9 mouse cellular contexts compared by ENCODE assay signal in genomic region chr15:99097840-99098492, GRCm38 (mm10). TPM values are rescaled to one million over a fixed set of nuclear protein-coding genes. Genes with fewer than 3 reads are reported as not detected.
DNase-seq lines count a peak whose midpoint lies in the region; ATAC-seq lines count a peak whose summit lies in the region.
"Had no signal": no experiment of that assay in that cellular context is flagged by ENCODE, and none has a peak within 500 bp of the region (broad histone marks: within the 10 kb centered on the region; RNA-seq: fewer than 3 reads in every experiment).

No protein-coding gene starts in this region.

- peak overlapping the region; percentile 76 for H3K4me2 ChIP-seq in hindbrain, embryonic 14.5 days (replicated peaks)
- H3K4me2 ChIP-seq in liver, embryonic 15.5 days, result peak overlapping the region; percentile 60
- peak overlapping the region; percentile 83 for H3K4me2 ChIP-seq in neural tube, embryonic 15.5 days

- H3K9me3 ChIP-seq in hindbrain, embryonic 14.5 days (ENCODE audit: control insufficient read depth, low read length), result no peaks in the 10 kb centered on the region
- no peaks in the 10 kb centered on the region for H3K9me3 ChIP-seq in liver, embryonic 15.5 days (replicated peaks)
- H3K9me3 ChIP-seq in neural tube, embryonic 15.5 days (replicated peaks), result no peaks in the 10 kb centered on the region

- peaks cover 6% of the 10 kb centered on the region for H3K4me1 ChIP-seq in brown adipose tissue, adult 24 weeks (ENCODE audit: control insufficient read depth, insufficient read depth, insufficient read length, low read length)
- H3K4me1 ChIP-seq in hindbrain, embryonic 14.5 days (replicated peaks; ENCODE audit: control insufficient read depth, insufficient read depth, low read length), result peaks cover 50% of the 10 kb centered on the region
- H3K4me1 ChIP-seq in liver, embryonic 15.5 days (replicated peaks), result peaks cover 34% of the 10 kb centered on the region
- H3K4me1 ChIP-seq in neural tube, embryonic 15.5 days, result peaks cover 53% of the 10 kb centered on the region

- under 1% methylated on average over 39 of the region's 39 CpGs for WGBS in hindbrain, embryonic 14.5 days
- 1% methylated on average over 39 of the region's 39 CpGs for WGBS in liver, embryonic 15.5 days (ENCODE audit: insufficient replicate concordance)
- WGBS in neural tube, embryonic 15.5 days, result under 1% methylated on average over 39 of the region's 39 CpGs

- H3K27me3 ChIP-seq in hindbrain, embryonic 14.5 days (ENCODE audit: control insufficient read depth, insufficient read depth, low read length), result peaks cover 74% of the 10 kb centered on the region
- peaks cover 88% of the 10 kb centered on the region for H3K27me3 ChIP-seq in liver, embryonic 15.5 days
- H3K27me3 ChIP-seq in neural tube, embryonic 15.5 days (replicated peaks), result peaks cover 70% of the 10 kb centered on the region

- H3K9ac ChIP-seq in hindbrain, embryonic 14.5 days, result 0 out of 2 replicates have a peak overlapping the region, but pooled peaks have one; percentile 49
- H3K9ac ChIP-seq in liver, embryonic 15.5 days, result no peak overlapping the region
- H3K9ac ChIP-seq in neural tube, embryonic 15.5 days (replicated peaks), result peak overlapping the region; percentile 14; the same call in 1 of the 2 replicates

- peak overlapping the region; percentile 49 for H3K4me3 ChIP-seq in brown adipose tissue, adult 24 weeks (ENCODE audit: insufficient read depth, low read depth, low read length)
- H3K4me3 ChIP-seq in hindbrain, embryonic 14.5 days (replicated peaks; ENCODE audit: low read length), result peak overlapping the region; percentile 37
- H3K4me3 ChIP-seq in liver, embryonic 15.5 days (replicated peaks), result peak overlapping the region; percentile 33
- peak overlapping the region; percentile 33 for H3K4me3 ChIP-seq in neural tube, embryonic 15.5 days (replicated peaks)

- no peak overlapping the region for H3K27ac ChIP-seq in brown adipose tissue, adult 24 weeks (replicated peaks; ENCODE audit: low read depth, low read length)
- no peak overlapping the region for H3K27ac ChIP-seq in hindbrain, embryonic 14.5 days
- H3K27ac ChIP-seq in liver, embryonic 15.5 days (replicated peaks), result no peak overlapping the region
- H3K27ac ChIP-seq in neural tube, embryonic 15.5 days (replicated peaks), result no peak overlapping the region

- intact Hi-C loops in left cerebral cortex, postnatal 14 days (cut with DNase I), result loop anchor here (5.0 kb wide), 1 partner anchor 46 kb away; no protein-coding TSS in a partner anchor

- peak; percentile 51 for DNase-seq in adrenal gland, postnatal 10 days
- no peak for DNase-seq in adrenal gland, postnatal 4 days (ENCODE audit: low spot score in 2 of 2)
- DNase-seq in hindbrain, embryonic 14.5 days (ENCODE audit: low spot score), result no peak
- no peak for DNase-seq in left cerebral cortex, postnatal 14 days (ENCODE audit: low spot score in 2 of 2)
- DNase-seq in natural killer cell, adult 2 months (ENCODE audit: low spot score in 2 of 2), result no peak

- no peaks in the 10 kb centered on the region for H3K36me3 ChIP-seq in hindbrain, embryonic 14.5 days (replicated peaks; ENCODE audit: control insufficient read depth, insufficient read depth)
- H3K36me3 ChIP-seq in liver, embryonic 15.5 days (replicated peaks), result no peaks in the 10 kb centered on the region
- H3K36me3 ChIP-seq in neural tube, embryonic 15.5 days, result no peaks in the 10 kb centered on the region

- no peak for ATAC-seq in hindbrain, embryonic 14.5 days (ENCODE audit: low FRiP score)
- no peak for ATAC-seq in liver, embryonic 15.5 days (ENCODE audit: insufficient read depth)
- no peak for ATAC-seq in neural tube, embryonic 15.5 days (ENCODE audit: low FRiP score)

RNA-seq across cellular contexts. Expression of gene Dnajc22, which starts 5.0 kb away (rescaled TPM):
- total RNA-seq in adrenal gland, postnatal 10 days (2021), result 10 to 100 TPM; 15.0 to 21.8 TPM
- total RNA-seq in adrenal gland, postnatal 4 days (2021), result 1 to 10 TPM; 3.7 to 6.4 TPM
- 6.8 and 9.6 TPM in 2 replicates for polyA plus RNA-seq in brown adipose tissue, adult 24 weeks (2012; ENCODE audit: insufficient read depth, insufficient read length, missing spikeins)
- 0.52 and 1.0 TPM in 2 replicates for polyA plus RNA-seq in hindbrain, embryonic 14.5 days (2014; fragmentation: Nextera tagmentation; extraction: Ambion mirVana)
- 18.1 and 21.5 TPM in 2 replicates for polyA plus RNA-seq in liver, embryonic 15.5 days (2015; fragmentation: Nextera tagmentation; extraction: Ambion mirVana)
- polyA plus RNA-seq in neural tube, embryonic 15.5 days (2015; fragmentation: Nextera tagmentation; extraction: Ambion mirVana), result 0.47 and 2.3 TPM in 2 replicates
- total RNA-seq in left cerebral cortex, postnatal 14 days (2021), result not detected

RNA-seq across cellular contexts. Expression of gene C1ql4, which starts 10.3 kb away (rescaled TPM):
- total RNA-seq in adrenal gland, postnatal 10 days (2021), result under 1 TPM in 1 of 2 experiments, not detected in 1; 0.18 TPM
- under 1 TPM in 1 of 2 experiments, not detected in 1; 0.20 TPM for total RNA-seq in adrenal gland, postnatal 4 days (2021)
- not detected in 2 replicates for polyA plus RNA-seq in brown adipose tissue, adult 24 weeks (2012; ENCODE audit: insufficient read depth, insufficient read length, missing spikeins)
- polyA plus RNA-seq in hindbrain, embryonic 14.5 days (2014; fragmentation: Nextera tagmentation; extraction: Ambion mirVana), result 4.7 and 6.6 TPM in 2 replicates
- not detected in 2 replicates for polyA plus RNA-seq in liver, embryonic 15.5 days (2015; fragmentation: Nextera tagmentation; extraction: Ambion mirVana)
- polyA plus RNA-seq in neural tube, embryonic 15.5 days (2015; fragmentation: Nextera tagmentation; extraction: Ambion mirVana), result 2.4 and 3.6 TPM in 2 replicates
- total RNA-seq in left cerebral cortex, postnatal 14 days (2021), result not detected
- polyA plus RNA-seq: spleen, adult 2 months had no signal

RNA-seq across cellular contexts. Expression of gene Troap, which starts 23.6 kb away (rescaled TPM):
- 1 to 10 TPM; 8.2 to 9.8 TPM for total RNA-seq in adrenal gland, postnatal 10 days (2021)
- total RNA-seq in adrenal gland, postnatal 4 days (2021), result 10 to 100 TPM; 14.5 to 17.1 TPM
- not detected in 2 replicates for polyA plus RNA-seq in brown adipose tissue, adult 24 weeks (2012; ENCODE audit: insufficient read depth, insufficient read length, missing spikeins)
- 3.7 and 4.0 TPM in 2 replicates for polyA plus RNA-seq in hindbrain, embryonic 14.5 days (2014; fragmentation: Nextera tagmentation; extraction: Ambion mirVana)
- 14.6 and 15.9 TPM in 2 replicates for polyA plus RNA-seq in liver, embryonic 15.5 days (2015; fragmentation: Nextera tagmentation; extraction: Ambion mirVana)
- 4.6 and 10.3 TPM in 2 replicates for polyA plus RNA-seq in neural tube, embryonic 15.5 days (2015; fragmentation: Nextera tagmentation; extraction: Ambion mirVana)
- 1 to 10 TPM; 1.0 to 1.1 TPM for total RNA-seq in left cerebral cortex, postnatal 14 days (2021)

RNA-seq across cellular contexts. Expression of gene Spats2, which starts 27.8 kb away (rescaled TPM):
- 10 to 100 TPM; 19.2 to 21.5 TPM for total RNA-seq in adrenal gland, postnatal 10 days (2021)
- 10 to 100 TPM; 30.7 to 34.1 TPM for total RNA-seq in adrenal gland, postnatal 4 days (2021)
- 8.5 and 10.9 TPM in 2 replicates for polyA plus RNA-seq in brown adipose tissue, adult 24 weeks (2012; ENCODE audit: insufficient read depth, insufficient read length, missing spikeins)
- polyA plus RNA-seq in hindbrain, embryonic 14.5 days (2014; fragmentation: Nextera tagmentation; extraction: Ambion mirVana), result 33.7 and 33.8 TPM in 2 replicates
- 6.7 and 7.7 TPM in 2 replicates for polyA plus RNA-seq in liver, embryonic 15.5 days (2015; fragmentation: Nextera tagmentation; extraction: Ambion mirVana)
- polyA plus RNA-seq in neural tube, embryonic 15.5 days (2015; fragmentation: Nextera tagmentation; extraction: Ambion mirVana), result 28.9 and 35.4 TPM in 2 replicates
- 10 to 100 TPM; 36.7 to 37.2 TPM for total RNA-seq in left cerebral cortex, postnatal 14 days (2021)

RNA-seq across cellular contexts. Expression of gene Prph, which starts 43.0 kb away (rescaled TPM):
- 10 to 100 TPM; 24.0 to 59.0 TPM for total RNA-seq in adrenal gland, postnatal 10 days (2021)
- 10 to 100 TPM; 26.7 to 68.4 TPM for total RNA-seq in adrenal gland, postnatal 4 days (2021)
- not detected in 2 replicates for polyA plus RNA-seq in brown adipose tissue, adult 24 weeks (2012; ENCODE audit: insufficient read depth, insufficient read length, missing spikeins)
- polyA plus RNA-seq in hindbrain, embryonic 14.5 days (2014; fragmentation: Nextera tagmentation; extraction: Ambion mirVana), result 77.9 and 79.5 TPM in 2 replicates
- polyA plus RNA-seq in liver, embryonic 15.5 days (2015; fragmentation: Nextera tagmentation; extraction: Ambion mirVana), result 0.83 and 1.2 TPM in 2 replicates
- polyA plus RNA-seq in neural tube, embryonic 15.5 days (2015; fragmentation: Nextera tagmentation; extraction: Ambion mirVana), result 185 and 209 TPM in 2 replicates
- 1 to 10 TPM; 1.7 to 6.2 TPM for total RNA-seq in left cerebral cortex, postnatal 14 days (2021)
